Mouse (Mus musculus): ENCODE results near the gene Mcf2.

The Mcf2 gene

DNA sequence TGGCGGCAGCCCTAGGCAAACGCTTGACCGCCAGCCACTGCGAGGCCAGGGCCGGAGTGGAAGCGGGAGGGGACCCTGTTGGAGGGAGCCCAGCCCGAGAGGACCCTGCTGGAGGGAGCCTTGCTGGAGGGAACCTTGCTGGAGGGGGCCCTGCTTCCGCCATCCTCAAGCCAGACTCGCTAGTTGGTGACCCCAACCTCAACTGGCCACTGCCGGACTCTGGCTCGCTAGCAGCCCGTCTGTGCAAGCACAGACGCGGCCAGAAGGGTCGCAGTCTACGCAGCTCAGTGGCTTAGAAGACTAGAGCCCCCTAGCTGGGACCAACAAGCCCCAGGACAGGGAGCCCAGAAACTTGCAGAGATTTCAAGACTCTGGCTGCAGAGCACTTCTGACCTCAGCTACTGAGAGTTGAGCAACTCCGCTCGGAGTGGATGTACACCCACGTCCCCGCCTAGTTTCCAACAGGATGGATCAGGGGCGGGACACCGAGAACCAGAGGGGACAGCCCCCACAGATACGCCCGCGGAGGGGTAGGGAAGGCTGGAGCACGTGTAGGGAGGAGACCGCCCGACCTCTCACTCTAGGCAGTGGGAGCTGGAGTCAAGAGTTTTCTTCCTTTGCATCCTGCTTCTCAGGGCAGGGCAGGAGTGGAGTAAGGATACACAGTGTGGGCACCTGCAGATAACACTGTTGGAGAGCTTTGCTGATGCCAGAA lies at the start of gene Mcf2:
Gene Mcf2, minus strand, starts transcription at position 346 of the 715 bp plus-strand sequence.
- DNase-seq (ENCODE audit: low spot score), result no peak

DNA sequence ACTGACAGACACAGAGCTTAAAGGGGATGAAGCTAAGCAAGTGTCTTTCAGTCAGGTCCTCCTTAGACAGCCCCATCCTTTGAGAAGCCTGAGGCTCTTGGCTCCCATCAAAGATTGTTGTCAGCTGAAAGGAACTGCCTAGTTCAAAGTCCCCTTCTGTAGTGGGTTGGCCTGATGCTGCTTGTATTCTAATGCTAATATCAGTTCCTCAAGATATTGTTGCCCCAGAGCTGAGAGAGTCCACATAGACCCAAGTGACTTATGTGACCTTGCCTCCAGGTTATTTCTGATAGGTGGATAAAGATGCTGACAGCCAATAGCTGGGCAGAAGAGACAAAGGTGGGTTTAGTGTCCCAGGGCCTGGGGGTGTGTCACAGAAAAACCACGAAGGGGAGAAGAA lies 8.8 kb upstream of the Mcf2 start:
- DNase-seq (ENCODE audit: low spot score), result no peak

DNA sequence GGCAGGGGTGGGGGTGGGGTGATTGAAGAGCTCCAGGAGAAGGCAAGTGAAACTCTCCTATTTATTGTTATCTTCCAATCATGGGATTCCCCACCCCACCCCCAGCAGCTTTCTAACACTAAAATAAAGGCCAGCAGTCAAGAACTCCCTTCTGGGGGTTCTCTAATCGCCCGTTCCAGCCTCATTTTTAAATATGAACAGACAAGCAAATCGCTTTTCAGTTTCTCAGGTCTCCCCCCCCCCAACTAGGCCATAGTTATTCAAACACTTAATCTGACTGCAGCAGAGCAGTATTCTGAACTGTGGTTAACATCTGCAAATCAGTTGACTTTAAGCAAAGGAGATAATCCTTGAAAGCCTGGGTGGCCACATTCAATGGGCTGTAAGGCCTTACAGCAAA lies 3.7 kb upstream of the Mcf2 start:
- DNase-seq (ENCODE audit: low spot score), result no peak

DNA sequence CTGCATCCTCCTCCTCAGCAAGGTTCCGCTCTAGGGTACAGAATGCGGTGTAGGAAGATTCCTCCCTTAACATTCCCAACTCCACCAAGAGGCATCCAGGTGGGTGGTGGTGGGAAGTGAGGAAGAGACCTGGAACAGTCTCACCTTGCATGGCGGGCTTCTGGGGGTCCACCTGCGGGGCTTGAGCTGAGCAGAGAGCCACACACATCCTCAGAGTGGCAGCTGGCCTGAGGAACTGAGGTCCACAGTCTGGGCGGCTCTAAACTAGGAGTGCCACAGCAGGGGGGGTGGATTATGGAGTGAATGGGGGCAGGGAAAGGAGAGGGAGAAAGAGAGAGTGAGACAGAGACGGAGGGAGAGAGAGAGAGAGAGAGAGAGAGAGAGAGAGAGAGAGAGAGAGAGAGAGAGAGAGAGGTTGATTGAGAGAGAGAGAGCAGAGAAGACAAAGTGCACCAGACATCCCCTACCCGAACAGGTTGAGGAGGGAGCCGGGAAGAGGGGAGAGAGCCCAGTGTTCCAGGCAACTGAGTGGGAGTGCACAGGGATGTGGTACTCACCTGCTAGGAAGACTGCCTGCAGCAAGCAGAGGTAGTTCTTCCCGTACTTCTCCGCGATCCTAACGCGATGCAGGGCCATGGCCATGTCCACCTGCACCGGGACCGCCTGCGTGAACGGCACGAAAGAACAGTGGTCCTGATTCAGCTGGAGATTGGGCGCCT lies 705 bp downstream of the Mcf2 start:
- no peak for DNase-seq (ENCODE audit: low spot score)

DNA sequence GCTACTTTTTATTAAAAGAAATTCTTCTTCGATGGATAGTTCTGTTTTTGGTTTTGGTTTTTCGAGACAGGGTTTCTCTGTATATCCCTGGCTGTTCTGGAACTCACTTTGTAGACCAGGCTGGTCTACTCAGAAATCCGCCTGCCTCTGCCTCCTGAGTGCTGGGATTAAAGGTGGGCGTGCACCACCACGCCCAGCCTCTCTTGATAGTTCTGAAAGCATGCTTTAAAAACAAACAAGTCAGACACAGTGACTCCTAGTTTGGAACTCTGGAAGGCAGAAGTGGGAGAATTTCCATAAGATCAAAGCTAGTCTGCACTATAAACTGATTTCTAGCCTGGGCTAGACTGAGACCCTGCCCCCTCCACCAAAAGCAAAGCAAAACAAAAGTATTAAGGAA lies 8.8 kb downstream of the Mcf2 start:
- DNase-seq (ENCODE audit: low spot score), result no peak

DNA sequence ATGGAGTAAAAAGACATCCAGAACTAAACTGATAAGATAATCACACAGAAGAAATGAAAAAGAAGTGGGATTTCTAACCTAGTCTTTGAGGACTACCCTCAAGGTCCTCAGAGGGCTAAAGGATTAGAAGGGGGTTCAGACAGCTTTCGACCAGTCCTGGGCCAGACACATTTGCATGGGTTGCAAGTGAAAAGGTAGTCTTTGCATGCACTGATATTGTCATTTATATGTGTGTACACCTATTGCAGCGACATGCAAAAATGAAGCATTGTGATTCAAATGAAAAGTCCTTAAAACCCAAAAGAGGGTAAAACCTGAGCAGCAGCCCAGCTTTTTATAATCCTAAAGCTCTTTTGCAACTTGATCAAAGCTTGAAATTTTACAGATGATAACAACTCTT lies 9.4 kb downstream of the Mcf2 start:
- DNase-seq (ENCODE audit: low spot score), result no peak

DNA sequence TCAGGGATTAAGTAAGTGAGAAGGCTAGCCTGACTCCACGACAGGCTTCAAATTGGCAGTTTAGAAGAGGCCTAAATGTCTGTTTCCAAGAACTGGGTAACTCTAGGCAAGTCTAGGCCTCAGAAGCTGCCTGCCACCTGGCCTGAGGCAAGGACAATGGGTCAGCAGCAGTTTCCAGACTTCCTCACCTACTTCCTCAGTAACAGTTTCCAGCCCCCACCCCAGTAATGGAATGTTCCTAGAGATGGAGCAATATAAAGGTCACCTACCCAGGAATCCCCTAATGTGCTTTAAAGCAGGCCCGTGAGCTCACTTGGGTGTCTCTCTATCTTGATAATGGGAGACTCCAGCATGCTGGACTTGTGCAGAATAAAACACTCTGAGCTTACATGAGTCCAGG lies 10.1 kb downstream of the Mcf2 start:
- no peak for DNase-seq (ENCODE audit: low spot score)

DNA sequence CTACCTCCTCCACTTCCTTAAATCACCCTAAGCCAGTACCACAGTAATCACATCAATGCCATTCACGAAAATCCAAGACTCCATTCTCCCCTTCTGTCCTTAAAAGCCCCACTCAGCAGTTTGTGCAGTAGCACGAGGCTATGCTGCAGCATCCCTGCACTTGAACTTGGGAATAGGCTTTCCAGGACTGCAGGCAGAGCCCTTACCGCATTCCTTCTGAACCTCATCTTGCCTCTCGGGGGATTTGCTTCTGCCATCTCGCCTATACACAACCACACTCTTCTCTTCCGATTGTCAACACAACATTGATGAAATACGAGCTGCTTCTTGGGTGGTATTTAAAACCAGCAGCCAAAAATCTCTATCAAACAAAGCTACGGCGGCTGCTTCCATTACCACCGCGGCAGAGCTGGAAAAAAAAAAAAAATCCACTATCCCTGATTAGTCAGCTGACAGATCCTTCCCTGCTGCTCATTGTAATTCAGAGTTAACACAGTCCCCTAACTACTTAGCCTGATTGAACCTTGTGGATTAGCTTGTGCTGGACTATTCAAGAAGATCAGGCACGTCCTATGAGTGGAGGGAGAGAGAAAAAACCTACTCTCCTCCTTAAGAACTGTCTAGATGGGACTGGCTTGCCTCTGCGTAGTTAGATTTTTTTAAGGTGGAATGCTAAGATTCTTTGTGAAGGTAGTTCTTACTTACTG lies 31.5 kb downstream of the Mcf2 start:
- no peak for DNase-seq (ENCODE audit: low spot score)

DNA sequence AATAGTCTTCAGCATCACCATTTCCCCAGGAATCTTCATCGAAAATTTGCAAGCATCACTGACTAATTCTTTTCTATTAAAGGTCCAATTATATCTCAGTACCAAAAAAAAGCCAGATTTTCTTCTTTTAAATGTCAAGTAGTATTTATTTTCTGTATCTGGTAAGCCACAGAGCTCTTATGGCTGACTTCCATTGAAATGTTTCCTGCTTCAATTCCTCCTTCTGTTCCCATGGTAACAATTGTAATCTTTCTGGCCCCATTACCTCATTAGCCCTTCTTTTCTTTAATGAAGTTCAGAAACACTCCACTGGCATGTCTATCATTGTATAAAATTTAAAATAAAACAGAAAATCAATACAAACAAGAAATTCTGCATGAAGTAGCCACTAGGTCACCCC lies 103.5 kb downstream of the Mcf2 start:
- DNase-seq (ENCODE audit: low spot score), result no peak

DNA sequence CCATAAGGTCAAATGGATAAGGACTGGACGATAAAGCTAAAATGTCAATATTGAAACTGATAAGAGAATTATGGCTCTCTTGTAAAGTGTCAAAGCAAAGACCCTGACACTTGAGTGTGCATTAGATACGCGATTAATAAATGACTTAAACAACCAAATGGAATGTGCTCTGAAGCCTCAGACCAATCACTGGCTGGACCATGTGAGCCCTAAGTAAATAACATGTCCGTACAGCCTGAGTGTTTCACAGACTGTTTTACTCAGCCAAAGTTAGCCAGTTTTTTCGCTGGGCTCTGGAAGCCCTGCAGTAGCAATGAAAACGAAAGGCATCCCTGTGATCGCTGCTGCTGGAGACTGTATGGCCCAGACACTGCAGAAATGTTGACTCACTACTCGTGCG lies 123.7 kb downstream of the Mcf2 start:
- no peak for DNase-seq (ENCODE audit: low spot score)

DNA sequence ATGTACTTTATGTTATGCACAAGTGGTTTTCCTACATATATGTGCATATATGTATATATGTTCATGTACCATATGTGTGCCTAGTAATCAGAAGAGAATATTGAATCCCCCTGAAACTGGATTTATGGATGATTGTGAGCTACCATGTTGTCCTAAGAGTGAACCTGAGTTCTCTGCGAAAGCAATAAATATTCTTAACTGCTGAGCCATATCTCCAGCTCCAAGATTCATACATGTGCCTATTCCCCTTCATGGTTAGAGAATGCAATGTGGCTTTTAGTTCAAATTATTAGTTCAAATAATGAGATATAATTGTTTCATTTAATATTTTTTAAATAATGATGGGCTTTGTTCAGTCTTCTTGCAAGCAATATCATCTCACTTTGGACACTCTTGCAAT lies 124.1 kb downstream of the Mcf2 start:
- DNase-seq (ENCODE audit: low spot score), result no peak

DNA sequence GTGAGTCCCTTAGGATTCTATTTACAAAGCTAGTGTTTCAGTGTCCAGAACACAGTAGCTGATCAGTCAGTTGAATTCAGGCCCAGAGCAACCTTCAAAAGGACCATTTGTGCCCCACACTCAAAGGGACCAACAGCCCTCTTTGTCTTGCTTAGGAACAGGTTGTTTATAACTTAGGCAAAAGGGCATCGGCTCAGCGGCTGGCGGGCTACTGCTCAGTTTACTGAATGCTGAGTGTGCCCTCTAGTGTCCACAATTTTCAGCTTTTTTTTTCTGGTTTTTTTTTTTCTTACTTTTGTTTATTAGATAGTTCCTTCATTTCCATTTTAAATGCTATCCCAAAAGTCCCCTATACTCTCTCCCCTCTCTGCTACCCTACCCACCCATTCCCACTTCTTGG lies 152.2 kb downstream of the Mcf2 start:
- no peak for DNase-seq (ENCODE audit: low spot score)

DNA sequence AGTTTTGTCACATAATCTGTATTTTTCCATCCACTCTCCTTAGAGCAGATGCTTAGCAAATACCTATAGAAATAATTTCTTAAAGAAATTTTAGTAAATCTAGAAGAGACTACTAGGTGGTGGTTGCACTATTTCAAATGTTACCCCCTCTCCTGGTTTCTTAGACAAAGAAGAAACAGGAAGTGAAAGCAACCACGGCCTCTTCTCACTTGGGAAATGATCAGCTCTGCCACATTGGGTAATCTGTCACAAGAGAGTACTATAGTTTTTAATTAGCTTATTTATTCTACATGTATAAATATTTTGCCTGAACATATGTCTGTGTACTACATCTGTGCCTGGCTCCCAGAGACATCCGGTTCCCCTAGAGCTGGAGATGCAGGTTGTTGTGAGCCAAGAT lies 157.3 kb downstream of the Mcf2 start:
- DNase-seq (ENCODE audit: low spot score), result no peak

DNA sequence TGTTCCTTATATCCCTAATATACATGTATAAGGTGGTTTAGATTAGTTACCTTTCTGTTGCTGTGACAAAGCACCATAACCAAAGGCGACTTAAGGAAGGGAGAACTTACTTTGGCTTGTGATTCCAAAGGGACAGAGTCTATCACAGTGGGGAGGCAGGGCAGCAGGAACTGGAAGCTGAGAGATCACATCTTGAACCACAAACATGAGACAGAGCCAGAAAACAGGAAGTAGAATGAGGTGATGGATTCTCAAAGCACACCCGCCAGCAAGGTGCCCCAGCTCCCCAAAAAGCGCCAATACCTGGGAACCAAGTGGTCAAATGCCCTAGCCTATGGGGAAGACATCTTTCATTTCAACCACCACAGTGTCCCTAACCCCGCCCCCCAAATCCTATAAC lies 157.9 kb downstream of the Mcf2 start:
- no peak for DNase-seq (ENCODE audit: low spot score)

DNA sequence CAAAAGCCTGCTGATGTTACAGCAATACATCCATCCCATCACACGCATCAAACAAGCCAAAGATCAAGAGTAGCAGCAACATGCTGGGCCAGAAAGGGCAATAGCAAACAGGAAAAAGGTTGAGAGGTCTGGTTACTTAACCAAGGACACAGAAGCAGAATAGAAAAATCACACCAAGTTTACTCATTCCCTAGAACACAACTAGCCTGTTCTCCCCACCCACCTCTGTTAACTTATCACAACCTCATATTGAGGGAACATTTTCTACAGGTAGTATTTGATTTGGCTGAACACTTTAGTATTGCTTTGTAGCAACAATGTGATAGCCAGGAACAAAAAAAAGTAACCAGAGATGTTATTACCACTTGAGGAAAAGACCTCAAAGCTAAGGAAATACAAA lies 164.3 kb downstream of the Mcf2 start:
- DNase-seq (ENCODE audit: low spot score), result no peak

DNA sequence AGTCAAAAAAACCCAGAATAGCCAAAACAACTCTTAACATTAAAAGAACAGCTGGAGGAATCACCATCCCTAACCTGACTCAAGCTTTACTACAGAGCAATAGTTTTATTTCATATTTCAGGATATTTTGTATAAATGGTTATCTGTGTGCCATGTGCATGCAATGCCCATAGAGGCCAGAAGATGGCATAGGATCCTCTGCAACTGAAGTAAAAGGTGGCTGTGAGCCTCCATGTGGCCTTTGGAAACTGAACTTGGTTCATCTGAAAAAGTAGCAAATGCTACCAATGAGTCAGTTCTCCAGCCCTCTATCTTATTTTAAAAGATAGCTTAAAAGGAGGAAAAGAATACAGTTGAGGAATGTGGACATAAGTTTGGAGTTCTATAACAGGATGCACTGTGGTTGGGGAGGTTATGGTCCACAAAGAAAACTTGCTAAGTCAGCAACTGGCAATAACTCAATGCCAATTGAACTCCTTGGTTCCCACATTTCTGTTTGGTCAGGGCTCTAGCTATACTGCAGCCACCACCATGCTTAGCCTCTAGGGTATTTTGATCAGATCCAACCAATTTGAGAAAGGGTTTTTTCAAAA lies 165.7 kb downstream of the Mcf2 start:
- no peak for DNase-seq (ENCODE audit: low spot score)
